Mouse (Mus musculus) large intestine, adult 2 months (tissue): Measurements from ENCODE around the gene Dld. TPM values are rescaled to one million over a fixed set of nuclear protein-coding genes. Genes with fewer than 3 reads are reported as not detected.

ENCODE experiments used
- DNase-seq: peaks from one replicate; pipeline ENCODE4 v3.0.0-alpha.2; 2012; ENCODE audit warnings: low read depth, low spot score
- WGBS: fragments of 180-500 bp; shearing (Covaris S2); methylation state at CpG from one replicate; pipeline ENCODE4 v1.1.7; 2018; 5-methylcytosine and 5-hydroxymethylcytosine counted together
- polyA plus RNA-seq: library from polyadenylated mRNA; depleted of rRNA; stranded (reverse); fragments of >200 nt; gene quantifications from 2 replicates; pipeline ENCODE4 v1.2.3, GENCODE M21; 2012; rRNA removed

The Dld gene
- polyA plus RNA-seq = 19.9 and 26.6 TPM in 2 replicates

DNA sequence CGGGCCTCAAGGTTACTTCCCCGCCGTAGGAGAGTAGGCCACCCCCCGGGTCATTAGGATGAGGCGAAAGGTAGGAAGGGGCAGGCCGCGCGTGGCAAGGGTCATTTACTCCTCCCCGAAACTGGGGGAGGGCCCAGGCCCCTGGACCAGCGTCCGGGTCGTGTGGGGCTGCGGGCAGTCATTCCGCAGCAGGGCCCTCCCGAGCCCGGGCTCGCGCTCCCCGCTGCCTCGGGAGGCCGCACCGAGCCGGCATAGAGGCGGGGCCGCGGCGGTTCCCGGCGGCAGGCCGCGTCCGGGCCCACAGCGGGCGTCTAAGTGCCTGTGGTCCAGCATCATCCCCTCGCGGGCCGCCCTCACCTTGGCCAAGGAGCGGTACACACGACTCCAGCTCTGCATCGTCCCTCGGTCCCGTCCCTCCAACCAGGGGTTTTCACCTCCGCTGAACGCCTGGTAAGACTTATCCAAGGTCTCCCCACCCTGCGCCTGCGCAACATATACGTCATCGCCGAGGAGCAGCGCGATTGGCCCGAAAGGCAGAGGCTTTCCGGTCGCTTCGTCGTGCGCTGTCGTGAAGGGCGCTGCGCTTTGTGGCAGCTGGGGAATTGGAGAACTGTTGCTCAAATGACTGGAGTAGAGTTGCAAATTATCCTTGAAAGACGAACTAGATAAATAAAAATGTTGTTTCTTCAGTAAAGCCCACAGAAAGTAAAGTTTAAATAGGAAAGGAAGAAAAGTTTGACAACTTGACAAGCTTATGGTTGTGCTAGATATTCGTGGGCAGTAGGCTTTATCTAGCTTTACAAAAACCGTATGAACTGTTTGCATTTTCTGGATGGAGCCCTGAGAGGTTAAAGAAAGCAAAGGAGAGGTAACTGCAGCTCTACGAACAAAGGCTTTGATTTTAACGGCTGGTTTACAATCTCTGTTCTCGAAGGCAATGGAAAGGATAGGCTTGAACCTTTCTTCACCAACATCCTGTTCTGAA, at the start of gene Dld:
TSS of gene Dld (minus strand) at position 510 of the 985 bp plus-strand sequence.
- WGBS = 4% methylated on average over 66 of the region's 66 CpGs
- DNase-seq = peak; percentile 92

DNA sequence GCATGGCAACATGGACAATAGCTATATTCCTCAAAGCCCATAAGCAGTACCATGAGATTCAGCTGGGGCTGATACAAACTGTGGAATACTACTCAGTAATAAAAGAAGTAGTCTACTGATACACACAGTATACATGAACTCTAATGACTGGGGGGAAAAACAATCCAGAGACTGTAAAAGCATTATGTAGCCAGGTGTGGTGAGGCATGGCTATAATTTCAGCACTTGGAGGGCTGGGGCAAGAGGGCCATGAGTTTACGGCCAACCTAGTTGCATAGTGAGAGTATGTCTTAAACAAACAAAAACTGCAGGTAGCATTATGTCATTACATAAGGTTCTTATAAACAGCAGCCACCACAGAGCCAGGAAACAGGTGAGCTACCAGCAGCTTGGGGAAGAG, 49.6 kb upstream of the Dld start:
- peak; percentile 64 for DNase-seq
- WGBS = 26% methylated on average over 1 of the region's 1 CpGs

DNA sequence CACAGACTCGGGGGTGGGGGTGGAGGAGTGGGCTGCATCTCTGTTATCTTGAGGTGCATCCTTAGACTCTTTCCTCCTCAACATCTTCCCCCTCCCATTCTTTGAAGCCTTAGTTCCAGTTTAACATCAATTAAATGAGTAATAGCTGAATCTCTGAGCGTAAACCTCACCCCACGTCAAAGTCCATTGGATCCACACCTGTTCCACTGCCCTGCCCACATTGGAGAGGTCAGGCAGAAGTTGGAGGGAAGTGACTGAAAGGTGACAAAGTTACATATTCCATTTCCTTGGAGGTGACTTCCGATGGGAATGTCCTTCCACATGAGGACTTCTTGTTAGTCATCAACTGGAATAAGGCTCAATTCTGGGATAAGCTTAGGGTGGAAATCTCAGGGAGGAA, 46.5 kb upstream of the Dld start:
- DNase-seq = peak; percentile 68
- 34% methylated on average over 4 of the region's 4 CpGs for WGBS

DNA sequence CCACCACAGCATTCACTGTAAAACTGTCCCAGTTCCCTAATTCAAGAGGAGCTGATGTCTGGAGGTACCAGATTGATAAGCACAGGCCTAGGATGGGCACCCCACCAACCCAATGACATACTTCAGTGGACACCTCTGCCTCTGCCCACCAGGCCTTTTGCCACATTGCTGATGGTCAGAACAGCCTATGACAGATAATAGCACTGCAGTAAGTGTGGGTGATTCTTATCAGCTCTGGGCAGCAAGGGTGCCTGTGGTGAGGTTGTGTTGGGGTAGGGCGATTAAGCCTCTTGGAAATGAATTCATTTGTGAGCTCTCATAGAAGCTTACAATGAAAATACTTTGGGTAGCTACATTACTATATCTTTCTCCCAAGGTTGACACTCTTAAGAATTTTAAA, 44.6 kb upstream of the Dld start:
- DNase-seq = no peak
- 94% methylated on average over 1 of the region's 1 CpGs for WGBS

DNA sequence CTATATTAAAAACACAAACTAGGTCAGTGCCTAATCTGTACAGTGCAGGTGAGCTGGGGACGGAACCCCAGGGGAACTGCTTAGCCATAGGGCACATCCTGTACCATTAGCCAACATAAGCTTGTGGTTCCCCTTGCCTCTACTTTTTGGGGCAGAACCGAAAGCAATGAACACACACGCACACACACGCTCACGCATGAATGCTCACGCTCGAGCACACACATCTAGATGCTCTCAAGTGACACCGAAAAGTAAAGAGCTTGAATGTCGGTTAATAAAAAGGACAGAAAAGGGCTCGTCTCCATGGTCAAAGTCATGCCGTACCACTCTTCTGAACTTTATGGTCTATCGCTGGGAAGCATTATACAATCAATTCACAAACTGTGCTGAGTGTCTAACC, 40.4 kb upstream of the Dld start:
- WGBS = 91% methylated on average over 12 of the region's 12 CpGs

DNA sequence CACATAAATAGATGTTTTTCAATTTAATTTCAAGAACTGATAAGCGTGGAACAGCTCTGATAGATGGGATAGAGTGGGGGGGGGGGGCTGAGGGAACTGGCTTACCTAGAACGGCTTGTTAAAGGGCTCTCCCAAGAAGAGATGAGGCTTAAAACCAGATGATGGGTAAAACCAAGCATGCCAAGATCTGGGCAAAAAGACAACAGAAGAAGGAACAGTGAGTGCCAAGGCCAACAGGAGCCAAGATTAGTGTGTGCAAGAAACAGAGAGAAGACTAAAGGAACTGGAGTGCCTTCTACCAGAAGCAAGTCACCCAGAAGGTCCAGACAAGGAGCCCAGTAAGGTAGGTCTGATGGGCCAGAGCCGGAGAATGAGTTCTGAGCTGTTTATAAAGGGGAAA, 39.3 kb upstream of the Dld start, which contains the start of gene Slc26a3:
TSS of gene Slc26a3 (plus strand) at position 301 of the 400 bp plus-strand sequence.
- no peak for DNase-seq
- WGBS = 87% methylated on average over 3 of the region's 3 CpGs

More for the DNA sequence above, 40.4 kb upstream of the Dld start:
- DNase-seq = no peak

DNA sequence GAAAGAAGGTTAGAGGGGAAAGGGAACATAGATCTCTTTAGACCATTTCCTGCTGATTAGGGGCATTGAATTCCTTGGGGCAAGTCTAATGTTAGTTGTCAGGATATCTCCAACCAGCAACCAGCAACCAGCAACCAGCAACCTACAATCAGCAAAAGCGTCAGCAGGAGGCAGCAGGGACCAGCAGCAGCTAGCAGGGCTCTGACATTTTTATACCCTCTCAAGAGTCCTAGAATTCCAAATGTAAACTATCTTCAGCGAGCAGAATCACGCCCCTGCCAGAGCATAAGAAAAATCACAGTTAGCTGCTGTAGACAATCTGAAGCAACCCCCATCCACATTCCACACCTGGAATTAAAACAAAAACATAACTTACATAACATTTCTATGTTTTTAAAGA, 36.0 kb upstream of the Dld start:
- no peak for DNase-seq
- WGBS = 22% methylated on average over 3 of the region's 3 CpGs

DNA sequence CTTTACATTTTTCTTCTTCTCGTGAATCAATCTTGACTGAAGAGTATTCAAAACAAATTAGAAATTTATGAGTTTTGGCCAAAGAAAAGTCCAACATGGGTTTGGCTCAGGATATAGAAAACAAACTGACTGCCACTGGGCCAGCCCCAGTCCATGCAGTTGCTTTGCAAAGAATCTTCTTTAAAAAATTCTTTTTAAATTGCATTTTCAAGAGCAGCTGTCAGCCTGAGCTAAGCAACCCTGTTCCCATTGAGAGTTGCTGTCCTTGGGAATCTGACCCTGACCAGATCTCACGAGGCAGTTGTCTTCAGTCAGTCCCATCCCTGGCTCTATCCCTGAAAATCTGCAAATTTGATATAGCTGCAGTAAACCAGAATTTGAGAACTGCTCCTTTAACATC, 31.2 kb upstream of the Dld start:
- no peak for DNase-seq
- 40% methylated on average over 2 of the region's 2 CpGs for WGBS

DNA sequence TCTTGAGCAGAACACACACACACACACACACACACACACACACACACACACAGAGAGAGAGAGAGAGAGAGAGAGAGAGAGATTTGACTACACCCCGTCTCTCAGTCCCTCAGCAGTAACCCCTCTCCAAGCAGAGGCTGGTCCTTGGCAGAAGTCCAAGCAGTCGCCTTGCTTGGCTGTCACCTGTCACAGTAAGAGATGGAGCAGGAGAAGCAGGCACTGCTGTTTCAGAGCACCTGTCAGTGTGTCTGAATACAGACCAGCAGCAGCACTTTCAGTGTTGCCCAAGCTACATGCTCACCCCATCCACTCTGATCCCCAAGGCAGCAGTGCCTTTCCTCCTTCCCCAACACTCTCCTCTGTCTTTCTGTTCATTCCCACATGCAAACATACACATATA, 29.6 kb upstream of the Dld start:
- WGBS = 5% methylated on average over 2 of the region's 2 CpGs
- no peak for DNase-seq

DNA sequence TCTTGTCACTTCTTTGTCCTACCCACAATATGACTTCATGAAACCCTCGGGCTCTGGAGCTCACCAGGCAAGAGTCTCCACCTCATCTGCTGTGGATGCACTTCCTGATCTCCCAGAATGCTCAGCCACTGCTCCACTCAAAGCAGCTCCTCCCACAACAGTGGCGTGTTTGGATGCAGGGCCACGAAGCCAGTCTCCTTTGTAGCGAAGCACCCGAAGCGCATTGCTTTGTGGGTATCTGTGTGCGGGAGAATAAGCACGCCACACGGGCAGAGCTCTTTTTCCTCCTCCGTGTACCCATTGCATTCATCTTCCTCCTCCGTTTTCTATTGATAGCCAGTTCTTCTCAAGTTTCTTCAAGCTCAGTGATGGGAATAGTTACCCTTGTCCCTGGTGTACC, 26.0 kb upstream of the Dld start:
- DNase-seq = no peak
- WGBS = 78% methylated on average over 11 of the region's 11 CpGs

DNA sequence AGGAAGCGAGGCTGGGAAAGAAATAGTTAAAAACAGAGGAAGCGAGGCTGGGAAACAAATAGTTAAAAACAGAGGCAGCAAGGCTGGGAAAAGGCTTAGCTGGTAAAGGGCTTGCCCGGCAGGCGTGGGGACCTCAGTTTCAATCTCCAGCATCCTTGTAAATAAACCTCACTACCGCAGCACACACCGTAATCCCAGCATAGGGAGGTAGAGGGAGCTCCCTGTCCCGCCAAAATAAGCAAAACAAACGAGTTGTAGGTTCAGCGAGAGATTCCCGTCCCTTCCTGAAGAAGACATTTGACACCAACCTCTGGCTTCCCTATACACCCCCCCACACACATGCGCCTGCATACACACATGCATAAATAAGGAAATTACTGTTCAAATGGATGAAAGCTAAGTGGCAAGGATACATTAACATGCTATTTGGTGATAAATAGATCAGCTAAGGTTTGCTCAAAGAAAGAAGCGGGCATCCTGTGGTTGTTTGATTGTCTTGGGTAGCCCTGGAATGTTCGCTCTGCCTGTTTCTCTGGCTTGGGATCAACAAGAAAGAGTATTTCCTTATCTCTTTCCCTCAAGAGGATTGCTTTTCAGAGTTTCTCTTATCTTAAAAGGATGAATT, 25.2 kb upstream of the Dld start:
- DNase-seq = no peak
- 12% methylated on average over 13 of the region's 13 CpGs for WGBS

DNA sequence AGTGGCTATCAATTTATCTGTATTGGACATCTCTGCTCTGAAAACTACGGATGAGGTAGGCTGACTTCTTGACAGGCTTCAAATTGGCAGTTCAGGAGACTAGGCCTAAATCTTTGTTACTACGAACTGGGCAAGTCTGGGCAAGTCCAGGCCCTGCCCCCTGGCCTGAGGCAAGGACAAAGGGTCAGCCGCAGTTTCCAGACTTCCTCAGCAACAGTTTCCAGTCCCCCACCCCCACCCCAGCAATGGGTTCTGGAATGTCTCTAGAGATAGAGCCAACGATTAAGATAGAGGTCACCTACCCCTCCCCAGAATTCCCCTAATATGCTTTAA, 24.0 kb upstream of the Dld start:
- WGBS = 80% methylated on average over 4 of the region's 4 CpGs
- DNase-seq = no peak

DNA sequence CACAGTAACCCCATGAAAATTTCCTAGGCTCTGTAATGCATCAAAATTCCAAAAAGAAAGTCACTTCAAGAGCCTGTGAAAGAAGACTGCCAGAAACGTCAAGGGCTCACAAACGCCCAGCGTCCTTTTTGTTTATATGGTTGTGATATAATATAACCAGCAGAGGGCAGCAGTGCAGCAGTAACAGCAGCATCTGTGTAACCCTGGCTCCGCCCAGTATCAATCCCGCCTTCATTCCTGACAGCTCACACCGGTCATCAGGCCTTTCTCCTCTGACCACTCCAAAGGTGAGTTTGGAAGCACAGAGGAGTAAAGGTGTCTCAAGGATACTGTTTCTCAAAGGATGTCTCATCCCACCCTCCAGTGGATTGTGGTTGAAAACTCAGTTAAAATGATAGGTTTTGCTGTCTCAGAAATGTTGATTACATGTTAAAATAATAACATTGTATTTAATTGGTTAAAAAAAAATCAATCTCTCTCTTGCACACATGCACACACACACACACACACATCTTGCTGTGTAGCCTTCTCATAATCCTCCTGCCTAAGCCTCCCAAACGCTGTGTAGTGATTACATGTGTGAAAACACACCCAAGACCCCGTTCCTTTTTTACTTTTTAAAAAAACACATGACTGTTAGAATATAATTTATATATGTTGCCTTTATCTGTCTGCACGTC, 23.5 kb upstream of the Dld start:
- 31% methylated on average over 9 of the region's 9 CpGs for WGBS
- DNase-seq = peak; percentile 70

DNA sequence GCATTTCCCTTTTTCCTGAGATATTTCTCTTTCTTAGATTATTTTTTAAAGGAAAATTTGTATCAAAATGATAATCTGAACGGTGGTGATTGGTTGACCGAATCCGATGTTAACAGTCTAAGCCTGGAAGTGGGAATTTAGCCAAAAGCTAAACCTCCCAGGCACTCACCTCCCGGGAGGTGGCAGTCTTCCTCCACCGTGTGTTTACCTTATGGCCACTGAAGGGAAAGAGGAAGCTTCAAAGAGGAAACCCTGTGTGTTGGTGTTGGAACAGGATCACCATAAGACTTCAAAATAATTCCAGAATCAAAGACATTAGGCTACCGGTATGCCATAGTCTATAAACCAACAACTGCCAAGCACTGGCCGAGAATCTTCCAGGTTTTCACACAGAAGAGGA, 18.4 kb upstream of the Dld start:
- 54% methylated on average over 7 of the region's 7 CpGs for WGBS
- no peak for DNase-seq

DNA sequence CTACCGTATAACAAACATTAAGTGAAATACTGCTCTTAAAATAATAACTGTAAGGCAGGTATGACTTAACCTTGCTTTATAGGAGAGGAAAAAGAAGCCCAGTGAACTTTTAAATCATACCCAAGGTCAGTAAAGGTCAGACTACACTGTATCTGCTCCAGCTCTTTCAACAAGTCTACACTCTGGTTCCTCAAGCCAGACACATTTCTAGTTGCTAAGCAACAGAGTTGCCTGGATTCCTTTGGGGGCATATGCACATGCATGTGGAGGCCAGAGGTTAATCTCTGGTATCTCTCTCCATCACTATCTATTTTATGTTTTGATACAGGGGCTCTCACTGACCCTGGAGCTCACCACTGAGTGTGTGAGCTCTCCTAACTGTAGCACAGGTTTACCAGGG, 17.9 kb upstream of the Dld start:
- 91% methylated on average over 1 of the region's 1 CpGs for WGBS
- DNase-seq = no peak

DNA sequence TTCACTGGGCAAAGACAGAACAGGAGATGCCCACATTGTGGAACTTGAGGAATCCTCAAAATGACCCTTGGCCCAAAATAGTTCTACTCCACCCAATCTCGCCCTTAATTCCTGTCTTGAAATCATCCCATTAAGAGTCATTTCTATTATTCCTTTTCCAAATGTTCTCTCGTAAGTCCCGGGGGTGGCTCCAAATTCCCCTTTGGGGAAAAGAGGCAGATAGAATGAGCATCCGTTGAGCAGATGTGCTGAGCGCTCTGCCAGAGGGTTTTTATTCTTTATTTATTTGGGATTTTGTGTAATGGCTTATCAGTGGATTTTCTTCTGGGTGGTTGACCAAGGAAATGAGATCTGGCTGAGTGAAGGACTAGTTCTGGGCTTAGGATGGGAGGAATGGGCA, 16.5 kb upstream of the Dld start:
- DNase-seq = no peak
- WGBS = 71% methylated on average over 5 of the region's 5 CpGs

DNA sequence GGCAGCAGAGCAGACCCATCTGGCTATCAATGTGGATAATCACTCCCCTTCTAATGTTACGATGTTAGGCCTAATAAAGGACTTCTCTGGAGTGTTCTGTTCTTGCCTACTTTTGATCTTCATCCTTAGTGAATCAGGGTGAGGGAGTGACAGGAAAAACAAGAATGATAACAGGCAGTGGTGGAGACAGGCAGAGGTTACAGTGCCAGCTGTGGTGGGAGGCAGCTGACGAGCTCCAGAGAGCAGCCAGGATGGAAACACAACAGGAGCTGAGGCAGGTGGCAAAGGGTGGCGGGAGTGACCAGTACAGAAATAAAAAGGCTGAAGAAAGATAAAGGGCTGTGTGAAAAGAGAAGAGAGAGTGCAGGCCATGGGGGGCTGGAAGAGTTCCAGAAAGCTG, 15.2 kb upstream of the Dld start:
- no peak for DNase-seq
- WGBS = 69% methylated on average over 3 of the region's 3 CpGs

DNA sequence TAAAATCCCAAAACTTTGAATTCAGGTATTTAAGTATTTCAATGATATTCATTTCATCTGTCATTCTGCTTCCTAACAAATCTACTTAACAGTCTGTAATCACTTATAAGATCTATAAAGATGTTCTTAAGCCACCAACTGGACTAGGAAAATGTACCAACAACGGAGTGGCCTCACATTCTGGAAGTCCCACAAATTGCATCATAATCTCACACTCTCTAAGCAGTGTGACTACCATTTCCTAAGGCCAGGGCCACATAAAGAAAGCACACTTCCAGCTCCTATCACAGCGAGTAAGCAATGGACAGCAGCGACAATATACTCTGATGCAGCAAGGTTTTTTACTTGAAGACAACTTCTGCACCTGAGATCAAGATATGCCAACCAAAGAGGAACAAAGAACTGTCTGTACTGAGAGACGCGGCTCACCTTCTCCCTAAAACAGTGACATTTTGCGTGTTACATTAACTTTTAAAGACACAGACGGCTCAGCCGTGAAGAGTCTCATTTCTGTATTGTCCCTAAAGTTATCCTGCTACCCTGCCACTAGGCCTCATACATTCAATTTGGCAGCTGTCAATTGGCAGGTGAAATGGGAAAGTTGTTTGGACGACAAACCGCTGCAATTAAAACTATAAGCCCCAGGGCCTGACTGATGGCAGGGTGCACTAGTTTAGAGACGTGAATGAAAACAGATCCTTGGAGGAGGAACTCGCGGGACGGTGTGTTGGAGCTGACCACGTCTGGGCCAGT, 886 bp downstream of the Dld start:
- 10% methylated on average over 15 of the region's 15 CpGs for WGBS
- DNase-seq = no peak

DNA sequence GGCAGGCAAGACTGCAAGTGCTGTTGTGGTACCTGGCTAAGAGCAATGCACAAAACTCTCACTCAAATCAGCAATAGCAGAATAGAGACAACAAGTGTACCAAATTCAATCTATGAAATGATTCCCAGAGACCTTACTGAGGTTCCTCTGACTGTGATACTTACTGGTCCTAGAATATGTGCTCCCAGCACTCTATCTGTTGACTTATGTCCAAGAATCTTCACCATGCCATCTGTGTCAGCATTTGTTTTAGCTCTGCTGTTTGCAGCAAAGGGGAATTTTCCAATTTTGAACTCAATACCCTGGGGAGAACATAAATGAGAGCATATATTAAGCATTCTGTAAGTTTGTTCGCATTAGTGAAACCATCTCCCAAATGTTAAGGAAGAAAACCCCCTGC, 18.0 kb downstream of the Dld start:
- DNase-seq = no peak
- WGBS = 86% methylated on average over 1 of the region's 1 CpGs

DNA sequence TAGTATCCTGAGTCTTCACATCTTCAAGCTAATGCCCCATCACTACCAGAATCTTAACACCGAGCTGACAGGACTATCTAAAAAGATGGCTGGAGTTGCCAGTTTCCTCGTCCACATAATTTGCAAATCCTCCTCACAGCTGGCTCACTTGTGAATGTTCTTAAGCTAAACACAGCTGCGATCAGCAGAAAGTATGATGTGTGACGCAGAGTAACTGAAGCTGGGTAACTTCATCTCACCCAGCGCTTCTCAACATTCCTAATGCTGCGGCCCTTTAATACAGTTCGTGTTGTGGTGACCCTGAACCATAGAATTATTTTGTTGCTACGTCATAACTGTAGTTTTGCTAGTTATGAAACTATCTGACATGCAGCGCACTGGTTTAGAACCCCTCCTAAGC, 24.1 kb downstream of the Dld start:
- no peak for DNase-seq
- 78% methylated on average over 9 of the region's 9 CpGs for WGBS
